Mouse (Mus musculus) induced T-regulatory cell, adult 2 months (primary cell): ENCODE measurements around the gene Gm11985.

Experiments
- DNase-seq: peaks from one replicate; pipeline ENCODE4 v3.0.0-alpha.2; 2012; ENCODE audit warnings: low read depth

Gene Gm11985

GRCm38 (mm10) chr11:7153081-7153480 lies 35.3 kb downstream of the Gm11985 start:
- DNase-seq = no peak

DNA sequence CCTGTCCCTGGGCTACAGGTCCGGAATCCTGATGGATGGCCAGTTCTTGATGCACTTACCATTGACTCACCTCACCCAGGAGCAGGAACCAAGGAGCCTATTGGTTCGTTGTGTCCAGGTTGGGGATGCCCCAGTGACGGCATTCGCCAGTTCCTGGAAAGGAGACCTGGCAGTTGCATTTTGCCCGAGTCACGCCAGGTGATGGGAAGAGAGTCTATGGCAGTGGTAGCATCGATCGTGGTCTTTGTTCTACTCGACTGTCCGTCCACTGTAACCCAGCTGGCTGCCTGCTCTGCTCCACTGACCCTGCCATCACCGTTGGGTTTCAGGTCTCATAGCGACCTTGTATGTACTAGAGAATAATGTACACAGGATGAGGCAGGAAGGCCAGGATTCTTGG lies 36.0 kb downstream of the Gm11985 start:
- no peak for DNase-seq

GRCm38 (mm10) chr11:7150511-7150910 lies 37.9 kb downstream of the Gm11985 start:
- no peak for DNase-seq

DNA sequence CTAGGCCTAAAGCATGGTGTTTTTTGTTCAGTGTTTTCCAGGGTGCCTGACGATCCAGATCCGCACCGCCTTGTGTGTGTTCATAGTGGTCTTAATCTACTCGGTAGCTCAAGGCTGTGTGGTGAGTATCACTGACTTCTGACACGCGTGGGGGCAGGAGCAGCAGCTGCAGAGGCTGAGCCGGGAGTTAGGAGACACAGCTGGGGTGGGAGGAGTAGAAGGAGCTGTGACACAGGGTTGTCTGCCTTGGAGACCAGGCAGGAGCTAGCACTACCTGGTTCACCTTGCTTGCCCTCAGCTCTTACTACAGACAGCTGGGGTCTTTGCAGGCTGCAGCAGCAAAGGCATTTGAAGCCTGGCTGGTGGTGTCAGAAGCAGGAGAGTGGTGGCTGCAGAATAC lies 38.9 kb downstream of the Gm11985 start:
- no peak for DNase-seq

DNA sequence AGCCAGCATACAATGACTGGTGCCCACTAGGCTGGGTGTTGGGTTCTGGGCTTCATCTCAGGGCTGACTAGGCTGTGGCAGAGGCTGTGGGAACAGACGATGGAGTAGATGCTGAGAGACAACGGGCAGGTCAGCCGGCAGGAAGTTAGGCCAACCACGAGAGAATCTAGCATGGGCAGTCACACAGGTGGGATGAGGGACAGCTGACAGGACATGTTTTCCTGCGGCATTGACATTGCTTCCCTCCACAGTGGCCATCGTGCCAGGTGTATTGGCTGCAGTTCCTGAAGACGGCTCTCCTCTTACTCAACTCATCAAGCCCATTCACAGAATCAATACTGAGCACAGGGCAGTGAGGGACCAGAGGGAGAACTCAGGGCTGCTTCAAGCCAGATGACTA lies 40.4 kb downstream of the Gm11985 start:
- DNase-seq = no peak

- DNase-seq = no peak
Observed at GRCm38 (mm10) chr11:7147536-7147935, 40.8 kb downstream of the Gm11985 start.

- peak; percentile 77 for DNase-seq
Observed at GRCm38 (mm10) chr11:7145221-7145620, 43.1 kb downstream of the Gm11985 start.

DNA sequence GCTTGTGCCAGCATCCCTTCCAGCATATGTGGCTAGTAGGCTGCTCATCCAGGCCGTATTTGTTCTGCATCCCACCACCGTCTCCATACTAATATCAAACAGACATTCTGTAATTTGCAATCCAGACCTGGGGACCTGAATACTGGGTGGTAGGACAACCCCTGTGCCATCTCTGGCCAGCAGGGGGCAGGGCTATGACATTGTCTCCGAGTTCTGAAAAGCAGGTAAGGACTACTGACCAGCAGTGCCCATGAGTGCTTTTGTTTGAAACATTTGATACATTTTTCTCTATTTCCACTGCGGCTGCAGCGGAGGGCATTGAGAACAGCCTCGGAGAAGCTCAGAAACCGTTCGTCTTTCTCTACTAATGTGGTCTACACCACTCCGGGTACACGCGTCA lies 44.0 kb downstream of the Gm11985 start:
- DNase-seq = peak; percentile 27

GRCm38 (mm10) chr11:7142725-7143124 lies 45.6 kb downstream of the Gm11985 start:
- DNase-seq = no peak

GRCm38 (mm10) chr11:7140449-7140848 lies 47.9 kb downstream of the Gm11985 start:
- DNase-seq = peak; percentile 41

DNA sequence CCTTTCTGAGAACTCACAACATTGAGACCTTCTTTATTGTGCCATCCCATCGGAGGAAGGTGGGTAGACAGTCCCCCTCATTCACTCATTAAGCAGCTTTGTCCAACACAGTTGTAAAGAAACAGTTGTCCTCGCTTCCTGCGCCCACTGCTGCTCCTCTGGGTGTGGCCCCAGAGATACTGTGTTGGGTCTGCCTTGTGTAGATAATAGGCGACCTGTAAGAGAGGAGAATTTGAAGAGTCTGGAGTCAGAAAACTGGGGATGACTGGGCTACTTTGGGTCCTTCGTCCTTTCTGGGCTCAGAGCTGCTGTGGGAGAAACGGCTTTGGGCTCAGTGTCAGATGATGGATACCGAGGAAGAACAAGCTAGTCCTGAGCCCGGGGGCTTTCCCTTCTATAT lies 50.0 kb downstream of the Gm11985 start:
- no peak for DNase-seq

DNA sequence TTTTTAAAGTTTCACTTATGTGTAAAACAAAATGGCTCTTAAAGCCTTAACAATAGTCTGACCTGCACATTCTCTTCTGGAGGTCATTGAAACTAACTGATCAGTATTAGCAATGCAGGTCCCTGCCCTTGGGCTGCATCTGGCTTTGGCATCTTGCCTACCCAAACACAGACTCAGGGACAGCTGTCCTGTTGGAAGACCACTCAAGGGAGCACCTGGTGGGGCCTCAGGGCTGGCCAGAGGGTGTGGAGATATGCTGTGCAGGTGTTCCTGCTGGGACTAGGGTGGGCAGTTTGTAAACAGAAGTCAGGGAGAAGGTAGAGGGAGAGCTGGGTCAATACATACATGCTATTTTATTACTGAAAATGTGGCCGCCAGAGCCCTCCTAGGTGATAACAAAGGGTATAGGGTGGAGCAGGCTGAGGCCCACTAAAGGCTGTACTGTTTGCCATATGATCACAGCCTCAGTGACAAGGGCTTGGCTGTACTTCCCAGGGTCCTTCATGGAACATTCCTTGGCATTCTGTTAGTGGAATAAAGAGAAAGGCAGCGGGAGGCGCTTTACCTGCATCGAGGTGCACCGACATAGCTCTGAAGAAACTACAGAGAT lies 52.0 kb downstream of the Gm11985 start:
- no peak for DNase-seq

- DNase-seq = no peak
Observed at GRCm38 (mm10) chr11:7135763-7136162, 52.6 kb downstream of the Gm11985 start.

DNA sequence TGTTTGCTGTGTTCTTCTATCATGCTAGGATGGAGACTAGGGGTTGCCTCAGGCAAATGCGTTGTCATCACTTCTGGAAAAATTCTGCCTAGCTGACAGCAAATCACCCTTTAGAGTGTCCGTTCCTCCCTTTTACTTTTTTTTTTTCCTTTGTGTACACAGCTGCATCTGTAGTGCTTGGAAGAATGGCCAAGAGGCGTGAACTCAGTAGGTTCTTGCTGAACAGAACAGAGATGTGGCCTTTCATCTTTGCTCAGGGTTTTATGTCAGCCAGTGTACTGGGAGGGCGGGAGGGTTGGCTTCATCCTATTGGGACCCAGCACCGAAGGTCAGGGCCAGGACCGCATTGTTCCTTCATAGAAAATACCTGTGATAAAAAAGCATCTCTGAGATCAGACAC lies 53.1 kb downstream of the Gm11985 start:
- no peak for DNase-seq

DNA sequence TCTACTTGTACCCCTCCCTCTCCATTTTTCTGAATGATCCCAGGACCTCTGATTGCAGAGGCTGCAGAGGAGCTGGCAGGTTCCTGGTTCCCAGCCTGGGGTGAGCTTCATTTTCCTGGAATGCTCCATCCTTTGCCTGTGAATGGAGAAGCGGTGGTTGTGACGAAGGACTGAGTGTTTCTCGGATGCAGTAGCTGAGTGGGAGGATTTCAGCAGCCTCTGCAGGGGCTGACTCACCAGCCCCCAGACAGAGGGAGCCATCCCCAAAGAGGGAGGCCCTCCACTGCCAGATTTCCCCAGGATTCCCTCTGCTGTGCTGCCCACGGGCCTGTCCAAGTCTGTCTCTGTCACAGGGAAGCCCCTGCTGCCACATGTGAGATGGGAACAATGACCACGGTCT lies 54.0 kb downstream of the Gm11985 start:
- no peak for DNase-seq

DNA sequence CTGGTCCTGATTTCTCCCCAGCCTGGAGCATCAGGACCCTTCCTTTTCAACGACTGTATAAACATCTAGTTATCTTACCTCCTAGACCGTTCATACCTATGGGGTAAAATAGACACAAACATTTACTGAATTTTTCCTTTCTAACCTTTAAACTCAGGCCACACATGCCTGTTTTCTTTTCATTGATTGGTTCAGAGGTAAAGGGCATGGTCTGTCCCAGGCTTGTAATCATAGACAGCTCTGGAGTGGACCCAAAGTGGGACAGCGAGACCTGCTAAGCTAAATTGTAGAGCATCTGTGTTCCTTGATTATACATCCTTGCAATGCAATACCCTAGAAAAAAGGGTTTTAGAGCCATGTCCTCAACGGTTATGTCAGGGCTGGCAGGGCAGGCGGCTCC lies 54.6 kb downstream of the Gm11985 start:
- no peak for DNase-seq
